Mouse (Mus musculus) hindbrain, embryonic 13.5 days (tissue): ENCODE data around the gene Rtp4. TPM values are rescaled to one million over a fixed set of nuclear protein-coding genes. Genes with fewer than 3 reads are reported as not detected.

Experiments used
- ATAC-seq: fragments of 200-750 bp; cut with Nextera tagmentation; 2 replicates; pipeline ENCODE4 v1.8.0; 2017; ENCODE audit warnings: moderate TSS enrichment; ENCODE audit not compliant: low FRiP score
- H3K27ac ChIP-seq: fragments of 300-500 bp; sonication (generic); 2 replicates; pipeline ENCODE4 v1.5.1; 2015; ENCODE audit warnings: inconsistent platforms, mild to moderate bottlenecking, moderate library complexity
- H3K27me3 ChIP-seq: fragments of 300-500 bp; sonication (generic); 2 replicates; pipeline ENCODE4 v1.6.1; 2015; ENCODE audit warnings: mild to moderate bottlenecking, inconsistent platforms
- H3K36me3 ChIP-seq: fragments of 300-500 bp; sonication (generic); 2 replicates; pipeline ENCODE4 v1.6.1; 2015; ENCODE audit warnings: mild to moderate bottlenecking, inconsistent platforms
- H3K4me1 ChIP-seq: fragments of 300-500 bp; sonication (generic); replicated peaks from 2 replicates; pipeline ENCODE4 v1.6.1; 2015; ENCODE audit warnings: inconsistent platforms
- H3K4me2 ChIP-seq: fragments of 300-500 bp; sonication (generic); 2 replicates; pipeline ENCODE4 v1.6.1; 2015; ENCODE audit warnings: inconsistent platforms, mild to moderate bottlenecking, moderate library complexity
- H3K4me3 ChIP-seq: fragments of 300-500 bp; sonication (generic); 2 replicates; pipeline ENCODE4 v1.5.1; 2015; ENCODE audit warnings: mild to moderate bottlenecking, inconsistent platforms
- H3K9ac ChIP-seq: fragments of 300-500 bp; sonication (generic); 2 replicates; pipeline ENCODE4 v1.6.1; 2015; ENCODE audit warnings: mild to moderate bottlenecking, inconsistent platforms
- H3K9me3 ChIP-seq: fragments of 300-500 bp; sonication (generic); 2 replicates; pipeline ENCODE4 v1.6.1; 2016; ENCODE audit warnings: inconsistent platforms
- WGBS: fragments of 180-500 bp; shearing (Covaris S2); methylation state at CpG from one replicate; pipeline ENCODE4 v1.1.7; 2015; 5-methylcytosine and 5-hydroxymethylcytosine counted together
- polyA plus RNA-seq: library from polyadenylated mRNA; unstranded; fragments of >200 nt; fragmentation: Nextera tagmentation; extraction: Ambion mirVana; gene quantifications from 2 replicates; pipeline ENCODE4 v1.2.1, GENCODE M21; 2015

Rtp4 gene
- polyA plus RNA-seq, 1 experiment from 2014 or later, result 3.8 TPM

DNA sequence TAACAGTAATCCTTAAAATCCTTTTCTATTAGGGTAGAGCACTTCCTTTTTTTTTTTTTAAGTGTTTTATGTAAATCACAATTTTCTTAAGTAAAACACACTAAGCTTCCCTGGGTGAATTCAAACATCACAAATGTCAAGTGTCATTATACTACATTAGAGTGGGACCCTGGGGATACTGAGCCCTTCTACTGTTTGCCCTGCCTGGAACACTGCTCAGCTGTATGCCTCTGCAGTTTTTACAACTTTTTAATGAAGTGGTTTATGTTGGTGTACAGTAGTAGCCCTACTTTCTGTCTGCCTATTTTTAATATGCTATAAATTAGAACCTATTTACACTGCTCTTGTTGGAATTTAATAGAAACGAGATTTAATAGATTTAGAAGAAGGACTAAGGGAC lies 22.2 kb upstream of the Rtp4 start:
- Histone ChIP-seq H3K27me3 (no peaks in the 10 kb centered on the region), H3K4me2 (no peak overlapping the region), H3K4me3 (no peak overlapping the region), H3K9me3 (no peaks in the 10 kb centered on the region), H3K27ac (peak overlapping the region; percentile 49; the same call in 1 of the 2 replicates), H3K4me1 (peaks cover 24% of the 10 kb centered on the region), H3K36me3 (peaks cover 16% of the 10 kb centered on the region), H3K9ac (no peak overlapping the region)
- 69% methylated on average over 1 of the region's 1 CpGs for WGBS
- no peak for ATAC-seq

DNA sequence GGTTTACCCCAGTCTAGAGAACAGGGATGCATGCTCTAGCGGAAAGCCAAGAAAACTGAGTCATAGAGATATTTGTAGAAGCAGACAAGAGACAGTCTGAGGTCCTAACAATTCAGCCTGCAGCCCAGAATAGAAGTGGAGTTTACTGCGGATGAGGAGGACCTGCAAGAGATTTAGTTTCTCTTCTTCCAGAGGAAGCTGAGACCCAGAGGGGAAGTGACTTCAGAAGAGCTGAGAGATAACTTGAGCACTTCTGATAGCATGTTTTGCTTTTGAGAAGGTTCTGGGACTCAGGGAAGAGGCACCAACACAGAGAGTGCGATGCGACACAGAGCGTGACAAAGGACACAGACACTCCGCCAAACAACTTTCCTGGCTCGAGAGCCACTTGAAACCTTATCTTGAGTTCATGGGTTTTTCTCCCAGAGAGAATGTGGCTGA lies 21.4 kb upstream of the Rtp4 start:
- no peak for ATAC-seq
- Histone ChIP-seq H3K9me3 (no peaks in the 10 kb centered on the region), H3K36me3 (peaks cover 10% of the 10 kb centered on the region), H3K4me2 (no peak overlapping the region), H3K4me3 (no peak overlapping the region), H3K4me1 (peaks cover 24% of the 10 kb centered on the region), H3K27ac (peak overlapping the region; percentile 44; the same call in 1 of the 2 replicates), H3K9ac (no peak overlapping the region), H3K27me3 (no peaks in the 10 kb centered on the region)
- WGBS, result 68% methylated on average over 7 of the region's 7 CpGs

DNA sequence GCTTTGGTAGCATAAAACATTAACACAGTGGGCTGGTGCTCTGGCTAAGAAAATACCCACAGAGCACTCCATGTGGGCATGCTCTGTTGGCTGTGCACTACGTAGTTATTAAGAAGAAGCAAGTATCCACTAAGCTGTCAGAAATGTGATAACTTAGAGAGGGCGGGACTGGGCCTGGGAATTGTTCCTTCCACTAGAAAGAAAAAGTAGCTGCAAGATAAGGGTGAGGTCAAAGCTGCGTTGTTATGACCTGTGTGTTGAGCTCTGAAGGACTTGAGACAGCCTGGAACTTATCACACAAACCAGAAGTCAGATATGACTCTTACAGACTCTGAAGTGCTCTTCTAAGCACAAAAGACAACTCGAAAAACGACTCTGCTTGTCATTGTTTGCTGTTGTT lies 19.5 kb upstream of the Rtp4 start:
- Histone ChIP-seq H3K4me1 (peaks cover 39% of the 10 kb centered on the region), H3K9me3 (no peaks in the 10 kb centered on the region), H3K27me3 (no peaks in the 10 kb centered on the region), H3K4me2 (no peak overlapping the region), H3K4me3 (no peak overlapping the region), H3K9ac (no peak overlapping the region), H3K36me3 (no peaks in the 10 kb centered on the region), H3K27ac (no peak overlapping the region)
- ATAC-seq, result no peak
- WGBS, result 84% methylated on average over 5 of the region's 5 CpGs

DNA sequence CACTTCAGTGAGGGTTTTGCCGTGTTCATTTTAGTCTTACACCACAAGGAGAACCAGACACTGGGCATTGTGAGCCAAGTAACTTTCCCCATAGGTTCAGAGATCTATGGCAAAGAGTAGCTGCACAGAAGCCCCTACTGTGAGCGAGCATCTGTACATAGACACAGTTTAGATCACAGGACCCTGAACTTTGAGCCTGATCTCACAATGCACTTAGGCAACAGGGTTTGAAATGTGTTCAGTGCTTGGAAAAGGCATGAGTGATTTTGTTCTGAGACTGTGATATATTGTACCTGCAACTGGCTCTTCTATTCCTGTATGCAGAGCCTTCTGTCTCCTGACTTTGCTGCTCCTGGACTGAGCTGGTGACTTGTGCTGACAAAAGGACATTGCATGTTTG lies 18.8 kb upstream of the Rtp4 start:
- ATAC-seq, result no peak
- Histone ChIP-seq H3K9me3 (no peaks in the 10 kb centered on the region), H3K4me3 (no peak overlapping the region), H3K4me2 (no peak overlapping the region), H3K4me1 (peaks cover 47% of the 10 kb centered on the region), H3K27ac (no peak overlapping the region), H3K36me3 (no peaks in the 10 kb centered on the region), H3K27me3 (no peaks in the 10 kb centered on the region), H3K9ac (no peak overlapping the region)
- 92% methylated on average over 2 of the region's 2 CpGs for WGBS

DNA sequence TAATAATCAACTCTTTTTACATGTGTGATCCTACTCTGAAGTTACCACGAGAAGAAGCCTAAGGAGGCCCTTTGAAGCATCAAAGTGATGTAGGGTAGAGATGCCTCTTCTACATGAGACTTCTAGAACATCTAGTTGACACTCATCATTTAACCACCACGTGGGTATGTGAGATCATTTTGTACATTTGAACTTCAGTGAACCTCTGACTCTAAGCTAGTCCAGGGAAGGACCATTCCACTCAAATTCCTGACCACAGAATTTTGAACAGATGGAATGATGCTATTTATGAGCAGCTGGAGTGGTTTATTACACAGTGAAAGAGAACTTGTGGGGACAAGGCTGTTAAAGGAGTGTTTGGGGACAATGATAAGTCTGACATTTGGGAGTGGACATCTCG lies 17.6 kb upstream of the Rtp4 start:
- 95% methylated on average over 3 of the region's 3 CpGs for WGBS
- H3K4me2 ChIP-seq, result no peak overlapping the region
- no peak overlapping the region for H3K27ac ChIP-seq
- H3K4me1 ChIP-seq, result peaks cover 42% of the 10 kb centered on the region
- no peak overlapping the region for H3K4me3 ChIP-seq
- H3K27me3 ChIP-seq, result no peaks in the 10 kb centered on the region
- no peaks in the 10 kb centered on the region for H3K36me3 ChIP-seq
- no peaks in the 10 kb centered on the region for H3K9me3 ChIP-seq
- no peak for ATAC-seq
- no peak overlapping the region for H3K9ac ChIP-seq

DNA sequence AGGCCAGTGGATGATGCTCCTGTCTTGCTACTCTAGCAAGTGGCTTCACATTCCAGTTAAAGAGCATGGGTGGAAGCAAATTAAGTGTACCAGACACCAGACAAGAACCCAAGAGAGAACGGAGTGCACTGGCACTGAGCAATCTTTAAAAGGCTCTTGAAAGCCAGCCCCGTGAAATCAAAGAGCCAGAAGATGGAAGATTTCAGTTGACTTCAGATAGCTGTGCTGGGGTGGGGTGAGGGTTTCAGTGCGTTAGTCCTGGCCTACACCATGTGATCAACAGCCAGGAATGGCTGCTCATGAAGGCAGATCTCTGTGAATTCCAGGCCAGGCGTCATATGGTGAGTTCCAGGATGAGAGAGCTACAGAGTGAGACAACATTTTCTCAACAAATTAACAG lies 16.7 kb upstream of the Rtp4 start:
- H3K4me3 ChIP-seq, result no peak overlapping the region
- no peak for ATAC-seq
- no peak overlapping the region for H3K4me2 ChIP-seq
- 67% methylated on average over 4 of the region's 4 CpGs for WGBS
- H3K36me3 ChIP-seq, result no peaks in the 10 kb centered on the region
- no peaks in the 10 kb centered on the region for H3K9me3 ChIP-seq
- no peaks in the 10 kb centered on the region for H3K27me3 ChIP-seq
- peak overlapping the region; percentile 69 for H3K27ac ChIP-seq
- H3K4me1 ChIP-seq, result peaks cover 34% of the 10 kb centered on the region
- no peak overlapping the region for H3K9ac ChIP-seq

DNA sequence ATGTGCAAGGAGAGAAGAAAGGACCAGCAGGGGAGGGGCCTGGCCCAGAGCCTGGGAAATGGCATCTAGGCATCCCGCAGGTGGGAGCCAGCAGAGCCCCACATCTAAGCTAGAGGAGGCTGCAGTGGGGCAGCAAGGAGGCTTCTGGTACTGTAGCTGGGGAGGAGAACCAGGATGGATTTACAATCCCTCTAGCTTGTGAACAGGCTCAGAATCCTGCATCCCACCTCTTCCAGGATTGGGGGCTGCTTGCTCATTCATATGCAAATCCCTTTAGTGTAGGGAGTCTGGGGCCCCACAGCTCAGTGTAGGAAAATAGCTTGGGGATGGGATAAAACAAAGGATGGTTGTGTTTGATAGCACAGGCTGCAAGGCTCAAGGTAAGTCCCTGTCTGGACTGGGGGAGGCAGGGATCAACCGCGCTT lies 15.8 kb upstream of the Rtp4 start:
- Histone ChIP-seq H3K27ac (peak overlapping the region; percentile 69), H3K9me3 (no peaks in the 10 kb centered on the region), H3K36me3 (no peaks in the 10 kb centered on the region), H3K27me3 (no peaks in the 10 kb centered on the region), H3K4me3 (no peak overlapping the region), H3K9ac (no peak overlapping the region), H3K4me2 (no peak overlapping the region), H3K4me1 (peaks cover 25% of the 10 kb centered on the region)
- 17% methylated on average over 3 of the region's 3 CpGs for WGBS
- ATAC-seq, result peak; percentile 88

DNA sequence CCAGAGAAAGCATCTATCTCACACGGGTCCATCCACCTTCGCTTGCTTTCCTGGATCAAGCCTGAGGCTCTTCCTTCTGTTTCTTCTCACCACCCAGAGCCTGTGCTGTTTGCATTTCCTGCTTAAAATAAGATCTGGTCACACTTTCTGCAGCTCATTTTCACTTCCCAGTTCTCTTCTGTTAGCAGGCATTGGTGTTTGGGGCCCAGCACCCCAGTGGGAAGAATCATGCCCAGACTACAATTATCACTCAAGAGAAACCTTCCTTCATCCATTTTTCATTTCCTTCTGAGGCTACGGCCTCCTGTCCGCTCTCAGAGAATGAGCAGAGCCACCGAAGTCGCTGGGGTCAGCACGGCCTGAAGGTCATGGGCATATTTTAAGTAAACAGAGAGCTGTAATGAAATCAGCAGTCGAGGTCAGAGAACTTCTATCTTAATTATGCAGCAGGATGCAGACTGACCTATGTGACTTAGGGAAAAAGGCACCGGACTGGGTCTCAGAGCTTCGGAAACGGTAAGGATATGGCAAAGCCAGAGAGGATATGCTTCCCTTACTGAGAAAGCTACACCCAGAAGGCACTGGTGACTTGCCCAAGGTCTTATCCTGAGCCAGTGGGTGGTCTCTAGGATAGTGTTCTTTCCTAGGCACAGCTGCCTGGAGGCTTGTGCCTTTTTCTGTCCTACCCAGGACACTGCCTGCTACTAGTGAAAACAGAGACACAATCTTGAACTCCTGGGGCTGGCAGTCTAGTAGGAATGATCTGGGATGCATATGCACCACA lies 14.0 kb upstream of the Rtp4 start:
- no peak overlapping the region for H3K4me3 ChIP-seq
- peak overlapping the region; percentile 69 for H3K27ac ChIP-seq
- peaks cover 25% of the 10 kb centered on the region for H3K4me1 ChIP-seq
- 48% methylated on average over 11 of the region's 11 CpGs for WGBS
- H3K9ac ChIP-seq, result no peak overlapping the region
- H3K4me2 ChIP-seq, result no peak overlapping the region
- ATAC-seq, result no peak
- peaks cover 8% of the 10 kb centered on the region for H3K36me3 ChIP-seq
- H3K9me3 ChIP-seq, result no peaks in the 10 kb centered on the region
- no peaks in the 10 kb centered on the region for H3K27me3 ChIP-seq

DNA sequence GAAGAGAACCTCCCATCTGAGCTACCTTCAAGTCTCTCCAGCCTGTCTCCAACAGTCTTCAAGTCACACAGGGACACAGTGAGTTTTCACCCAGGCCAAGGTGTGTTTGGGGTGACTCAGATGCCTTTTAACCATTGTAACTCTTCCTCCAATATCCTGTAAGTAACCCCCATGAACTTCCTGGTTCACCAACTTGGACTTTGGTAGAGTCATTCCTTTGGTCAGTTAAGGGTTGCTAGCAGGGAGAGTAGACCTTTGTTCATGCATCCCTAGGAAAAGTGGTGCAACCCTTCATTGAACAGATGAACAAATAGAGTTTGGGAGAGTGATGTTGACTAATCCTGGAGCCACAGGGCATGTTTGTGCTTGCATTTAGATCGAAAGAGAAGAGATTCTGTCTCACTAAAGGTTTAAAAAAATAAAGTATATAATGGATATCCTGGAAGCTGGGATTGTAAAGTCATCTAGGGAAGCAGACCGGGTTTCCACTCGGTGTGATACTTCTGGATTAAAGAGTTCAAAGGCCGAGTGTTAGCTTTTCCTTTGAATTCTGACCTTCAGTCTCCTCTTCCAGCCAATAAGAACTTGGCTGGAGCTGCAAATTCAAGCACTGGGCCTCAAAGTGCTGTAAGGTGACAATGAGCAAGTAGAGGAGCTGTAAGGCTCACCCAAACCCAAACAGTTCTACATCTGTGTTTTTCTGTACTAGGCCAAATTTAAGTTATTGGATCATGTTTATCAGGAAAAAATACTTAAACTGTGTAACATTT lies 8.7 kb upstream of the Rtp4 start:
- no peak overlapping the region for H3K4me2 ChIP-seq
- peaks cover 23% of the 10 kb centered on the region for H3K36me3 ChIP-seq
- H3K4me3 ChIP-seq, result no peak overlapping the region
- 86% methylated on average over 4 of the region's 4 CpGs for WGBS
- no peak overlapping the region for H3K27ac ChIP-seq
- H3K4me1 ChIP-seq, result peaks cover 18% of the 10 kb centered on the region
- no peak for ATAC-seq
- H3K27me3 ChIP-seq, result no peaks in the 10 kb centered on the region
- H3K9me3 ChIP-seq, result no peaks in the 10 kb centered on the region
- H3K9ac ChIP-seq, result no peak overlapping the region

DNA sequence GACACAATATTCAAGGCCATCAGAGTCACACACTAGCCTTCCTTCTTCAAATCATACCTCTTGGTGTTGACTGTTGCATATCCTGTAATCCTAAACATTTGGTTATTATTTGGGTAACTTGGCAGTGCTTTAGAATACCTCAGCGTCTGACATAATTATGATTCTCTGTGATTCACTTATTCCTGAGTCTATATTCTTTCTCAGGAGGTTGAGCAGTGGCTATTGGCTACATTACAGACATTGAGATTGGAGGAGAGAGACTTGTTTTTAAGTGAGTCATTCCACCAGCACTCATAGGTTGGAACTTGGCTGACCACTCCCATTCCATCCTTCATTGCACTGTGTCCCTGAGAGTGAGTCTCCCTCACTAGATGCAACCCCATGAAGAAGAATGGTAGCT lies 6.7 kb upstream of the Rtp4 start:
- peaks cover 31% of the 10 kb centered on the region for H3K4me1 ChIP-seq
- no peak overlapping the region for H3K9ac ChIP-seq
- no peak for ATAC-seq
- no peaks in the 10 kb centered on the region for H3K9me3 ChIP-seq
- H3K4me2 ChIP-seq, result no peak overlapping the region
- peaks cover 23% of the 10 kb centered on the region for H3K36me3 ChIP-seq
- 92% methylated on average over 1 of the region's 1 CpGs for WGBS
- no peaks in the 10 kb centered on the region for H3K27me3 ChIP-seq
- H3K4me3 ChIP-seq, result no peak overlapping the region
- no peak overlapping the region for H3K27ac ChIP-seq

DNA sequence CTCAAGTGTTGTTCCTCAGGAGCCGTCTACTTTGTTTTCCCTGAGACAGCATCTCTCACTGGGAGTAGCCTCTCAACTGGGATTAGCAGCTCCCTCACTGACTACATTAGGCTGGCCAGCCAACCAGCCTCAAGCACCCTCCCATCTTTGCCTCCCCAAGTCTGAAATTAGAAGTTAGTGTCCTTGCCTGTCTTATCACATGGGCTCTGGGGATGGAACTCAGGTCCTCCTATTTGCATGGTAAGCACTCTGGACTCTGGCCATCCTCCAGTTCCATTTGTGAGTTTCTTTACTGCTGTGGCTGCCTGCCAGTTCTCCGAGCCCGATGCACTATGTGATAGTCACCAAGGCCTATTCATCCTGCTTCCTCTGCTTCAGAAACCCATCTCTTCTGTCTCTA lies 4.3 kb upstream of the Rtp4 start:
- no peak overlapping the region for H3K9ac ChIP-seq
- H3K27ac ChIP-seq, result 0 out of 2 replicates have a peak overlapping the region, but pooled peaks have one; percentile 12
- H3K36me3 ChIP-seq, result peaks cover 15% of the 10 kb centered on the region
- WGBS, result 48% methylated on average over 3 of the region's 3 CpGs
- H3K4me3 ChIP-seq, result no peak overlapping the region
- peaks cover 55% of the 10 kb centered on the region for H3K4me1 ChIP-seq
- ATAC-seq, result no peak
- H3K9me3 ChIP-seq, result no peaks in the 10 kb centered on the region
- H3K27me3 ChIP-seq, result no peaks in the 10 kb centered on the region
- H3K4me2 ChIP-seq, result no peak overlapping the region

DNA sequence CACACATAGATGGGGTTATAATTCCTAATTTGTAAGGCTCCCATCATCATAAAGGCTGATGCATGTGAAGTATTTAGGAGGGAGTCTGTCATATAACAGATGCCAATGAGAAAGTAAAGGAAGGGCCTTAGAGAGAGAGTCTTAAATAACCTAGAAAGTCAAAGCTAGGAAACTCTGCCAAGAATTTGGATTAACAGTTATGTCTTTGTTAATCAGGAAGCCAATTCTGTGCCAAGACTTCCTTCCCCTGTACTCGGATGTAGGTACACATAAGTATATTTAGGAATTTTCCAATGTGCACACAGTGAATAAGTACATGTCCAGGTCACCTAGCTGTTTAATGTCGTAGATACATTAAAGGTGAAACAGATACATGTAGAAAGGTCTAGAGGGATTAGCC lies 3.5 kb upstream of the Rtp4 start:
- Histone ChIP-seq H3K9ac (no peak overlapping the region), H3K4me3 (no peak overlapping the region), H3K4me1 (peaks cover 63% of the 10 kb centered on the region), H3K27me3 (no peaks in the 10 kb centered on the region), H3K27ac (no peak overlapping the region), H3K4me2 (no peak overlapping the region), H3K36me3 (peaks cover 15% of the 10 kb centered on the region), H3K9me3 (no peaks in the 10 kb centered on the region)
- ATAC-seq, result no peak
- 77% methylated on average over 2 of the region's 2 CpGs for WGBS
